Mouse (Mus musculus) intestine, embryonic 14.5 days (tissue): ENCODE measurements around the gene Lmo2. TPM values are rescaled to one million over a fixed set of nuclear protein-coding genes. Genes with fewer than 3 reads are reported as not detected.

ENCODE experiments used
- ATAC-seq: fragments of 200-750 bp; cut with Nextera tagmentation; replicated peaks from 2 replicates; pipeline ENCODE4 v1.8.0; 2017; ENCODE audit warnings: low read depth, moderate number of reproducible peaks, moderate TSS enrichment, moderate library complexity; ENCODE audit not compliant: low FRiP score, low TSS enrichment
- DNase-seq: peaks from one replicate; pipeline ENCODE4 v3.0.0-alpha.2; 2018; ENCODE audit warnings: low spot score
- H3K27ac ChIP-seq: fragments of 300-500 bp; sonication (generic); 2 replicates; pipeline ENCODE4 v1.5.1; 2014; ENCODE audit warnings: low read depth, mild to moderate bottlenecking, control low read depth
- H3K27me3 ChIP-seq: fragments of 300-500 bp; sonication (generic); replicated peaks from 2 replicates; pipeline ENCODE4 v1.6.1; 2014; ENCODE audit warnings: low read length, control low read depth; ENCODE audit not compliant: control insufficient read depth, insufficient read depth
- H3K36me3 ChIP-seq: fragments of 300-500 bp; sonication (generic); 2 replicates; pipeline ENCODE4 v1.6.1; 2014; ENCODE audit warnings: low read length, control low read depth; ENCODE audit not compliant: control insufficient read depth, insufficient read depth
- H3K4me1 ChIP-seq: fragments of 300-500 bp; sonication (generic); replicated peaks from 2 replicates; pipeline ENCODE4 v1.6.1; 2014; ENCODE audit warnings: low read length, control low read depth, mixed read lengths; ENCODE audit not compliant: control insufficient read depth, insufficient read depth
- H3K4me2 ChIP-seq: fragments of 300-500 bp; sonication (generic); 2 replicates; pipeline ENCODE4 v1.6.1; 2014; ENCODE audit warnings: low read length
- H3K4me3 ChIP-seq: fragments of 300-500 bp; sonication (generic); 2 replicates; pipeline ENCODE4 v1.5.1; 2014; ENCODE audit warnings: low read depth, low read length, control low read depth, mixed read lengths
- H3K9ac ChIP-seq: fragments of 300-500 bp; sonication (generic); 2 replicates; pipeline ENCODE4 v1.6.1; 2014; ENCODE audit warnings: mild to moderate bottlenecking, low read length
- H3K9me3 ChIP-seq: fragments of 300-500 bp; sonication (generic); 2 replicates; pipeline ENCODE4 v1.6.1; 2016; ENCODE audit warnings: low read length, control low read depth; ENCODE audit not compliant: control insufficient read depth
- WGBS: fragments of 180-500 bp; shearing (Covaris S2); extraction: QIAGEN DNeasy Blood & Tissue Kit; methylation state at CpG from one replicate; pipeline ENCODE4 v1.1.7; 2014; 5-methylcytosine and 5-hydroxymethylcytosine counted together
- polyA plus RNA-seq: library from polyadenylated mRNA; unstranded; fragments of >200 nt; fragmentation: Nextera tagmentation; extraction: Ambion mirVana; gene quantifications from 2 replicates; pipeline ENCODE4 v1.2.1, GENCODE M21; 2014

The Lmo2 gene
- polyA plus RNA-seq, 1 experiment from 2014 or later, result 17.6 TPM

DNA sequence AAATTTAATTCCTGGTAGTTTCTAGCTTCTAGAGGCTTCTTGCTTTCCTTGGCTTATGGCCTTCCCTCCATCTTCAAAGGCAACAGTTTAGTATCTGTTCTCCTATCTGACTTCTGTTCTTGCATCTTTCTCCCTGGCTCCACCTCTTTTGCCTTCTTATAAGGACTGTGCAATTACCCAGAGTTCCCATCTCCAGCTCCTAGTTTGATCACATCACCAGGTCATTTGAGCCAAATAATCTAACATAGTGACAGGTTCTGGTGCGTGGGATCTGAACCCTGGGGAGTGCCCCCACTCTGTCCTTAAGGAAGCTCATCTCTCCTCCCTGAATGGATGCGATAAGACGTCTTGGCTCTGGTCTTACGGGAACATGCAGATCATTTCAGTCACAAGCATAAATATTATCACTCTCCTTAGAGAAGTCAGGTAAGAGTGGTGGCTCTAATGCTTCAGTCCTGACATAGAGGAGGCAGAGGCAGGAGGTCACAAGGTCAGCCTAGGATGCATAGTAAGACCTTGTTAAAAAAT lies 31.1 kb upstream of the Lmo2 start:
- ATAC-seq (no peak), DNase-seq (no peak)
- Histone ChIP-seq H3K9ac (no peak overlapping the region), H3K36me3 (no peaks in the 10 kb centered on the region), H3K27ac (no peak overlapping the region), H3K4me1 (no peaks in the 10 kb centered on the region), H3K27me3 (no peaks in the 10 kb centered on the region), H3K9me3 (no peaks in the 10 kb centered on the region), H3K4me2 (no peak overlapping the region), H3K4me3 (no peak overlapping the region)
- 82% methylated on average over 4 of the region's 4 CpGs for WGBS

DNA sequence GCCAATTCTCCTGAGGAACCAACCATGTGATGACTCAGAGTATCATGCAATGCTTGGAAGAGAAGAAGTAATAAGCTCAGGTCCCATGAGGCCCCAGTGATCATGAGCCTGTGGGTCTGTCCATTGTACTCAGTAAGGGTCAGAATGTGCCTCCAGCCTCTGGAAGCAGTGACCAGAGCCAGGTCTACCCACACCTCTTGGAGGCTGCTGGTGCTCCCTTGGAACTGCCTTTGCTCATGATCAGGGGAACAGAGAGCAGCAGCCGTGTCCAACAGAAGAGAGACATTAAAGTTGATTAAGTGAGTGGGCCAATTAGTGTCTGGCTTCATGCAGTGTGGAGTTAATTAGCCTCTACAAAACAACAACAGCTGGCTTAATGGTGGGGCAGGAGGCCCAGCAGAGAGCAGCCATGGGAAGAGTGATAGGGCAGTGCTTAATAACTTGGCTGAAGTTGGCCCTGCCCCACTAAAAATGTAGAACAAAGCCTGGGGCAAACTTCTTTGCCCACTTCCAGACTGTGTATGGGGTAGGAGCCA lies 30.1 kb upstream of the Lmo2 start:
- ATAC-seq (no peak), DNase-seq (no peak)
- H3K36me3 ChIP-seq, result no peaks in the 10 kb centered on the region
- H3K4me3 ChIP-seq, result no peak overlapping the region
- H3K27ac ChIP-seq, result no peak overlapping the region
- H3K27me3 ChIP-seq, result no peaks in the 10 kb centered on the region
- H3K9me3 ChIP-seq, result no peaks in the 10 kb centered on the region
- H3K9ac ChIP-seq, result no peak overlapping the region
- no peak overlapping the region for H3K4me2 ChIP-seq
- WGBS, result 54% methylated on average over 1 of the region's 1 CpGs
- no peaks in the 10 kb centered on the region for H3K4me1 ChIP-seq

DNA sequence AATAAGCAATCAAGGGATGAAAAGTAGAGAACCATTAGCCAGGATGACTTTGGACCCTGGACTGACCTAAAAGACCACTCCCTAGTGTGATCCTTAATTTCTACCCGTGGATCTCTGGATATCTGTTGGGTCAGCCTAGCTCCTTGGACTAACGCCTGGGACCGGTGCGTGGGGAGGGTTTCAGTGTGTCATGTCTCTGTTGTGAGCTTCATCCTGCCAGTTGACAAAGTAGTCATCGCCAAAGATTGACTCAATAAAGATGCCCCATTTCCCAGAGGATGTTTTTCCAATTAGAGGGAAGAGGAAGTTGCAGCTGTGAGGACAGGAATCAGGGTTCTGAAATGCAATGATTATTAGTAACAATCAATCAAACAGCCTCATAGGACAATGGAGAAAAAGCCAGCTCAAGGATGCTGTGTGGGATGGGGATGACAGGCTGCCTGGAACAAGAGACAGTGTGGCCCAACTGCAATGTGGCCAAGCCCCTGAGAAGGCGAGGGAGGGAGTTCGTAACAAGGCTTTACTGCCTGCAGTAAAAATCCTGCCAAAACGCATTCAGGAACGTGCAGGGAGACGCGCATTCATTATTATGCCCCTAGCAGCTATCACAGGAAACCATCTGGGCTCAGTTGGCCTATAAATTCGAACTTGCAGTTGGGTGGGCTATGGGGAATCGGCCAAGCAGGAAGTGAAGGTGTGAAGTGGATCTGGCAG lies 27.3 kb upstream of the Lmo2 start:
- 51% methylated on average over 13 of the region's 13 CpGs for WGBS
- ATAC-seq, result no peak
- H3K9ac ChIP-seq, result no peak overlapping the region

DNA sequence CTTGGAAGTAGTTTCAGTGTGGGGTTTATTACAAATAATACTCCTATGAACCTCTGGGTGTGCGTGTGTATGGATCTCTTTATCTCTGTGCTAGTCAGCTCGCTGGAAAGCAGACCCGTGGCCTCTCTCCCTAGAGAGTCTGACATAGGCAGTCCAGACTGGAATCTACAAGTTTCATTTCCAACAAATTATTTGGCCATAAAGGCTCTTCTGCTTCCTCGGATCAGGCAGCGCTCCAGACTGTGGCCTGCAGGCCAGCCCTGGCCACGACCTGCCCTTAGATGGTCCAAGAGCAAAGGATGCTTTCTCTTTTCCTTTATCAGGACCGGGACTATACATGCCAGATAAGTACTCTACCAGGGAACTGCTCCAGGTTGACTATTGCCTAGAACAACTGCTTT lies 26.3 kb upstream of the Lmo2 start:
- 65% methylated on average over 7 of the region's 7 CpGs for WGBS
- ATAC-seq (no peak), DNase-seq (no peak)
- no peaks in the 10 kb centered on the region for H3K27me3 ChIP-seq
- H3K4me1 ChIP-seq, result no peaks in the 10 kb centered on the region
- no peaks in the 10 kb centered on the region for H3K36me3 ChIP-seq
- no peak overlapping the region for H3K4me2 ChIP-seq
- no peak overlapping the region for H3K27ac ChIP-seq
- no peak overlapping the region for H3K9ac ChIP-seq
- no peaks in the 10 kb centered on the region for H3K9me3 ChIP-seq
- no peak overlapping the region for H3K4me3 ChIP-seq

More for the DNA sequence above, 27.3 kb upstream of the Lmo2 start:
- Histone ChIP-seq H3K4me1 (no peaks in the 10 kb centered on the region), H3K36me3 (no peaks in the 10 kb centered on the region), H3K9me3 (no peaks in the 10 kb centered on the region), H3K4me2 (no peak overlapping the region), H3K27ac (no peak overlapping the region), H3K27me3 (no peaks in the 10 kb centered on the region), H3K4me3 (no peak overlapping the region)
- no peak for DNase-seq

DNA sequence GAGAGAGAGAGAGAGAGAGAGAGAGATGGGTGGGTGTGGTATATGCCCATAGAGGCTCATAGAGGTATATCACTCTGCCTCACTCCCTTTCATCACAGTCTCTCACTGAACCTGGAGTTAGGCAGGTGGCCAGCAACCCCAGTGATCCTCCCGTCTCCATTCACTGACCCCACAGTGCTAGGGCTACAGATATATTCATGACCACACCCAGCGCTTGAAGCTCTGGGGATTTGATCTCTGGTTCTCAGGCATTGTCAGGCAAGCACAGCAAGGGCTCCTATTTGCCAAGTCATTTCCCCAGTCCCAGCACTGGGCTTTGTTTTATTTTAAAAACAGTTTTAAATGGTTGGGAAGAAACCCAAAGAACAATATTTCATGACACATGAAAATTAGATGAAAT lies 25.8 kb upstream of the Lmo2 start:
- no peak overlapping the region for H3K4me2 ChIP-seq
- no peak for DNase-seq
- H3K27ac ChIP-seq, result no peak overlapping the region
- no peaks in the 10 kb centered on the region for H3K4me1 ChIP-seq
- no peak overlapping the region for H3K9ac ChIP-seq
- WGBS, result 54% methylated on average over 2 of the region's 2 CpGs
- H3K9me3 ChIP-seq, result no peaks in the 10 kb centered on the region
- no peak for ATAC-seq
- no peaks in the 10 kb centered on the region for H3K36me3 ChIP-seq
- H3K4me3 ChIP-seq, result no peak overlapping the region
- no peaks in the 10 kb centered on the region for H3K27me3 ChIP-seq

DNA sequence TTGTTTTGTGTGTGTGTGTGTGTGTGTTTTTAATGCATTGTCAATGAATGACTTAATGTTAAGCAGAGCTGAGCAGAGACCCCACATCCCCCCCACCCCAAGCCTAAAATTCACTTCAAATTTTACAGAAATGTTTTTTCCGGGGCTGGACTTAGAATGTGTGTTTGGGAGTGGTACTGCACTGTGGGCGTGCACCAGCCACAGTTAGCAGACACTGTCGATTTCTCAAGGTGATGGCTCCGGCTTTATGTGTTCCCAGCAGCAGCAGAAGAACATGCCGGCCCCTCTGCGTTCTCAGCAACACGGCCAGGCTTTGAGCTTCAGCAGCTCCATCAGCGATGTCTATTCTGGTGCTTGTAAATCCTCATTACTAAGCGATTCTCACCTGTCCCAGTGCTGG lies 25.3 kb upstream of the Lmo2 start:
- Histone ChIP-seq H3K4me1 (no peaks in the 10 kb centered on the region), H3K27me3 (no peaks in the 10 kb centered on the region), H3K9ac (no peak overlapping the region), H3K27ac (no peak overlapping the region), H3K9me3 (no peaks in the 10 kb centered on the region), H3K4me3 (no peak overlapping the region), H3K4me2 (no peak overlapping the region), H3K36me3 (no peaks in the 10 kb centered on the region)
- 62% methylated on average over 9 of the region's 9 CpGs for WGBS
- DNase-seq (no peak), ATAC-seq (no peak)

DNA sequence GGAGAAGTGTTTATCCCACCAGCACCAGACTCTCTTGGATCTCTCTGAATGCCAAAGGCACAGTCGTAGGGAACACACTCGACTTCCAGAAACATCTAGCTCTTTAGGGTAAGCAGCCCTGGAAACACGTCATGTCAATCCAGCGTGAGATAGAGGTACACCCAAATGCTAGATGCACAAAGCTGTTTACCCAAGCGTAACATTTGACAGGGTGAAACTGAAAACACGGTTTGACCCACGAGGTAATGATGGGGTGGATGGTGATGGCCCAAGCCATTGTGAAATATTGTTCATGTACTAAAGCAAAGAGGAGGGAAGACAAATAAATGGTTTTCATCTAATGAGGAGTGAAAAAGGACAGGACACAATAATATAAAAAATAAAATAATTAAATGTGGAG lies 23.5 kb upstream of the Lmo2 start:
- ATAC-seq (no peak), DNase-seq (no peak)
- H3K27ac ChIP-seq, result no peak overlapping the region
- no peaks in the 10 kb centered on the region for H3K4me1 ChIP-seq
- no peaks in the 10 kb centered on the region for H3K9me3 ChIP-seq
- H3K4me3 ChIP-seq, result no peak overlapping the region
- H3K9ac ChIP-seq, result no peak overlapping the region
- H3K4me2 ChIP-seq, result no peak overlapping the region
- 51% methylated on average over 7 of the region's 7 CpGs for WGBS
- no peaks in the 10 kb centered on the region for H3K27me3 ChIP-seq
- no peaks in the 10 kb centered on the region for H3K36me3 ChIP-seq

DNA sequence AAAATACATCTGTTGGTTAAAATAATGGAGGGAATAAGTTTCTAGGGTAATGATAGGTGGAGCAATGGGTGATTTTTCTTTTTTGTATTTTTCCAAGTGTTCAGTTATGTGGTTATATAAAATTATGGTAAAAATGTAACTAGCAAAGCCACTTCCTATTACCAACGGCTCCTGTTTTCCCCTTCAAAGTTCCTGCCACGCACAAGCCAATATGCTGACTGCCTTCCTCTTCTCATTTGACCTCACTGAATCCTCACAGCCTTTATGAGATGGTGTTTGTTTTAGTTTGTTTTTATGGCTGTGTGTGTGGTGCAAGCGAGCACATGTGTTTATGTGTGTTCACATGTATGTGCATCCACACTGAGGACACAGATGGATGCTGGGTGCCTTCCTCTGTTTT lies 23.1 kb upstream of the Lmo2 start:
- WGBS, result 67% methylated on average over 3 of the region's 3 CpGs
- Histone ChIP-seq H3K4me2 (no peak overlapping the region), H3K9me3 (no peaks in the 10 kb centered on the region), H3K27ac (no peak overlapping the region), H3K36me3 (no peaks in the 10 kb centered on the region), H3K4me1 (no peaks in the 10 kb centered on the region), H3K9ac (no peak overlapping the region), H3K4me3 (no peak overlapping the region), H3K27me3 (no peaks in the 10 kb centered on the region)
- ATAC-seq (no peak), DNase-seq (no peak)
